Mouse (Mus musculus) heart, embryonic 16.5 days (tissue): ENCODE measurements at regions not wholly inside any gene's neighbourhood (a gene's known extent, or its start where the extent isn't known, plus 50 kb on each side); places are given as distances from the start of the nearest gene placed in this dataset.

ENCODE experiments used
- ATAC-seq: fragments of 200-750 bp; cut with Nextera tagmentation; replicated peaks from 2 replicates; pipeline ENCODE4 v1.8.0; 2017; ENCODE audit warnings: moderate number of reproducible peaks; ENCODE audit not compliant: insufficient read depth, low FRiP score; ENCODE audit errors: extremely low read depth
- H3K27ac ChIP-seq: fragments of 300-500 bp; sonication (generic); 2 replicates; pipeline ENCODE4 v1.5.1; 2014; ENCODE audit warnings: mild to moderate bottlenecking, low read length, control low read depth, moderate library complexity
- H3K27me3 ChIP-seq: fragments of 300-500 bp; sonication (generic); 2 replicates; pipeline ENCODE4 v1.6.1; 2014; ENCODE audit warnings: low read length, mixed read lengths; ENCODE audit not compliant: control insufficient read depth, insufficient read depth
- H3K36me3 ChIP-seq: fragments of 300-500 bp; sonication (generic); 2 replicates; pipeline ENCODE4 v1.6.1; 2014; ENCODE audit not compliant: control insufficient read depth, insufficient read depth
- H3K4me1 ChIP-seq: fragments of 300-500 bp; sonication (generic); 2 replicates; pipeline ENCODE4 v1.6.1; 2014; ENCODE audit warnings: low read length, mixed read lengths; ENCODE audit not compliant: control insufficient read depth, insufficient read depth
- H3K4me2 ChIP-seq: fragments of 300-500 bp; sonication (generic); 2 replicates; pipeline ENCODE4 v1.6.1; 2014; ENCODE audit warnings: low read depth, mild to moderate bottlenecking, control low read depth, low read length
- H3K4me3 ChIP-seq: fragments of 300-500 bp; sonication (generic); 2 replicates; pipeline ENCODE4 v1.5.1; 2014; ENCODE audit warnings: mild to moderate bottlenecking, control low read depth, low read length
- H3K9ac ChIP-seq: fragments of 300-500 bp; sonication (generic); 2 replicates; pipeline ENCODE4 v1.6.1; 2014; ENCODE audit warnings: low read length, control low read depth
- H3K9me3 ChIP-seq: fragments of 300-500 bp; sonication (generic); replicated peaks from 2 replicates; pipeline ENCODE4 v1.6.1; 2016; ENCODE audit warnings: low read length; ENCODE audit not compliant: control insufficient read depth
- WGBS: fragments of 180-500 bp; shearing (Covaris S2); extraction: QIAGEN DNeasy Blood & Tissue Kit; methylation state at CpG from one replicate; pipeline ENCODE4 v1.1.7; 2014; 5-methylcytosine and 5-hydroxymethylcytosine counted together

DNA sequence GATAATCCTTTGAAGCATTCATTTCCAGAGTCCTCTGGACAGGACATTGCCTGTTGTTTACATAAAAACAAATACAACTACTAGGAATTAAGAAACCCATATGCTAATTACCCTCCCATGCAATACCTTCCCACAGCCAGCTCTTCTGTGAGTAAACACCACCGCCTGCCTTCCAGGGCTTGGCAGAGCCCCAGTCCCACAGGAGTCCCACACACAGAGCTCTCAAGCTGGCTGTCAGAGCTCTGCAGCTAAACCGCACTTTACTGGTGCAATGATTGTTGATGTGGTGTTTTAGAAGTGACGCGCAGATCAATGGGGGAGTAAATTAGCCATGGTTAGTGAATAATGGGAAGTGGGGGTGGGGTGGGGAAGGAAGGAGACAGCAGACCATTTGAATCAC is 159.6 kb upstream of the Cd180 start:
- Histone ChIP-seq H3K36me3 (no peaks in the 10 kb centered on the region), H3K9me3 (no peaks in the 10 kb centered on the region), H3K4me3 (no peak overlapping the region), H3K27ac (no peak overlapping the region), H3K9ac (no peak overlapping the region; the same call in 1 of the 2 replicates), H3K27me3 (no peaks in the 10 kb centered on the region), H3K4me1 (peaks cover 3% of the 10 kb centered on the region), H3K4me2 (no peak overlapping the region)
- no peak for ATAC-seq
- WGBS, result 39% methylated on average over 4 of the region's 4 CpGs

GRCm38 (mm10) chr13:102537424-102538242 is 155.7 kb upstream of the Cd180 start:
- Histone ChIP-seq H3K36me3 (no peaks in the 10 kb centered on the region), H3K4me3 (peak overlapping the region; percentile 24), H3K4me1 (peaks cover 3% of the 10 kb centered on the region), H3K27me3 (no peaks in the 10 kb centered on the region), H3K27ac (no peak overlapping the region), H3K9me3 (0 out of 2 replicates have a peak, but pooled peaks cover 3% of the 10 kb centered on the region), H3K9ac (peak overlapping the region; percentile 6; the same call in 1 of the 2 replicates), H3K4me2 (peak overlapping the region; percentile 49)
- no peak for ATAC-seq
- 37% methylated on average over 19 of the region's 19 CpGs for WGBS

GRCm38 (mm10) chr13:102540436-102540835 is 152.9 kb upstream of the Cd180 start:
- WGBS, result 84% methylated on average over 4 of the region's 4 CpGs
- ATAC-seq, result no peak
- H3K4me3 ChIP-seq, result no peak overlapping the region
- H3K27ac ChIP-seq, result no peak overlapping the region
- H3K4me1 ChIP-seq, result peaks cover 3% of the 10 kb centered on the region; the same call in 1 of the 2 replicates
- H3K4me2 ChIP-seq, result no peak overlapping the region
- no peak overlapping the region for H3K9ac ChIP-seq
- H3K9me3 ChIP-seq, result 0 out of 2 replicates have a peak, but pooled peaks cover 3% of the 10 kb centered on the region
- no peaks in the 10 kb centered on the region for H3K27me3 ChIP-seq
- no peaks in the 10 kb centered on the region for H3K36me3 ChIP-seq

- H3K4me1 ChIP-seq, result peaks cover 2% of the 10 kb centered on the region; the same call in 1 of the 2 replicates
- H3K9ac ChIP-seq, result no peak overlapping the region
- H3K9me3 ChIP-seq, result 0 out of 2 replicates have a peak, but pooled peaks cover 3% of the 10 kb centered on the region
- H3K4me2 ChIP-seq, result no peak overlapping the region
- no peak overlapping the region for H3K27ac ChIP-seq
- H3K27me3 ChIP-seq, result no peaks in the 10 kb centered on the region
- no peak overlapping the region for H3K4me3 ChIP-seq
- no peak for ATAC-seq
- WGBS, result 73% methylated on average over 5 of the region's 5 CpGs
- H3K36me3 ChIP-seq, result no peaks in the 10 kb centered on the region
Observed at GRCm38 (mm10) chr13:102544359-102545165, 148.8 kb upstream of the Cd180 start.

GRCm38 (mm10) chr13:102545845-102546615 is 147.3 kb upstream of the Cd180 start:
- H3K4me2 ChIP-seq, result peak overlapping the region; percentile 16; the same call in 1 of the 2 replicates
- ATAC-seq, result no peak
- WGBS, result 48% methylated on average over 17 of the region's 17 CpGs

DNA sequence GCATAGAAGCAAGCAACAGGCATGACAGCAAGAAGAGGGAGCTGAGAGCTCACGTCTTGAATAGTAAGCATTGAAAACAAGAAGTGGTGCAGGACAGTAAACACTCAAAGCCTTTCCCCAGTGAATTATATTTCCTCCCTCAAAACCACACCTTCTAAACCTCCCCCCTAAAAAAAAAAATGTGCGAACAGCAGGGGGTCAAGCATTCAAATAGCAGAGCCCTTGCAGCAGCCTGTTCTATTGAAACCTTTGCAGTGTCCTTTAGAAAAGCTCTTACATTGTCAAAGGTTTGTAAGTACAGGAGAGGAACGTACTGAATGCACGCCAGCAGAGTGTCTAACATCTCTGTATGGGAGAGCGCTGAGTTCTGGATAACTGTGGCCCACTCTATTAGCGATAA is 145.1 kb upstream of the Cd180 start:
- WGBS, result 61% methylated on average over 6 of the region's 6 CpGs
- no peaks in the 10 kb centered on the region for H3K27me3 ChIP-seq
- H3K4me2 ChIP-seq, result no peak overlapping the region
- H3K36me3 ChIP-seq, result no peaks in the 10 kb centered on the region
- H3K27ac ChIP-seq, result no peak overlapping the region
- ATAC-seq, result no peak
- peaks cover 2% of the 10 kb centered on the region; the same call in 1 of the 2 replicates for H3K4me1 ChIP-seq
- no peak overlapping the region for H3K4me3 ChIP-seq
- no peaks in the 10 kb centered on the region for H3K9me3 ChIP-seq
- no peak overlapping the region for H3K9ac ChIP-seq

More at GRCm38 (mm10) chr13:102545845-102546615, 147.3 kb upstream of the Cd180 start:
- Histone ChIP-seq H3K4me1 (peaks cover 2% of the 10 kb centered on the region; the same call in 1 of the 2 replicates), H3K27me3 (no peaks in the 10 kb centered on the region), H3K36me3 (no peaks in the 10 kb centered on the region), H3K9ac (no peak overlapping the region), H3K27ac (no peak overlapping the region), H3K4me3 (no peak overlapping the region), H3K9me3 (0 out of 2 replicates have a peak, but pooled peaks cover 3% of the 10 kb centered on the region)

- Histone ChIP-seq H3K4me1 (no peaks in the 10 kb centered on the region), H3K4me3 (no peak overlapping the region), H3K9me3 (no peaks in the 10 kb centered on the region), H3K36me3 (no peaks in the 10 kb centered on the region), H3K27ac (no peak overlapping the region), H3K4me2 (no peak overlapping the region), H3K9ac (no peak overlapping the region), H3K27me3 (no peaks in the 10 kb centered on the region)
- WGBS, result 73% methylated on average over 3 of the region's 3 CpGs
- no peak for ATAC-seq
Observed at GRCm38 (mm10) chr13:102566846-102567572, 126.3 kb upstream of the Cd180 start.

DNA sequence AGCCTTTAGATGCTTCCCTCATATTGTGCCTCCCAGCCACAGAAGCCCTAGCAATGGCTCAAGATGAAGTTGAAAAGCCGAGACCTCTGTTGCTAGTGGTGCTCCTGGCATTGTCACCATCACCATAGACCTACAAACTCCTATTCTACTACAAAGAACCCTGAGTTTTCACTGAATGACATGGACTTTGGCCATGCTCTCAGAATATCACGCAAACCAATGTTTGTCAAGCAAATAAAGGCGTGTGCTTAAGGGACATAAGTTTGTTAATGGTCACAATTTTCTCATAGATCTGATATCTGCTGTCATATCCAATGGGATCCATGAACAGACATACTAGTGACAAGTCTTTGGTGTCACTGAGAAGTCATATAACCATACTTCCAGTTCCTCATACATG is 123.8 kb upstream of the Cd180 start:
- Histone ChIP-seq H3K4me3 (no peak overlapping the region), H3K36me3 (no peaks in the 10 kb centered on the region), H3K4me1 (no peaks in the 10 kb centered on the region), H3K27me3 (no peaks in the 10 kb centered on the region), H3K27ac (no peak overlapping the region), H3K9ac (no peak overlapping the region), H3K4me2 (no peak overlapping the region), H3K9me3 (no peaks in the 10 kb centered on the region)
- WGBS, result 73% methylated on average over 3 of the region's 3 CpGs
- ATAC-seq, result no peak
